Mouse (Mus musculus): ENCODE results near the gene Rasgrf1.

- TF ChIP-seq CTCF (IDR thresholded peaks at IDR 0.05; ENCODE audit: control insufficient read depth, insufficient read depth, low read length): no peak
- TF ChIP-seq POLR2A (IDR thresholded peaks at IDR 0.05; ENCODE audit: borderline replicate concordance, control insufficient read depth, low read depth, low read length): no peak
These were observed 124.2 kb downstream of the Rasgrf1 start for GRCm38 (mm10) chr9:90033922-90034321.

Data from bone marrow, adult 2 months (tissue).